Mouse (Mus musculus) limb, embryonic 14.5 days (tissue): ENCODE measurements around the gene Cmtm6. TPM values are rescaled to one million over a fixed set of nuclear protein-coding genes. Genes with fewer than 3 reads are reported as not detected.

Experiments used
- ATAC-seq: fragments of 200-750 bp; cut with Nextera tagmentation; 2 replicates; pipeline ENCODE4 v1.8.0; 2017; ENCODE audit warnings: low read depth, moderate number of reproducible peaks, moderate TSS enrichment; ENCODE audit not compliant: low FRiP score
- DNase-seq: peaks from one replicate; pipeline ENCODE4 v3.0.0-alpha.2; 2015; ENCODE audit warnings: low spot score
- H3K27ac ChIP-seq: fragments of 300-500 bp; sonication (generic); replicated peaks from 2 replicates; pipeline ENCODE4 v1.5.1; 2014; ENCODE audit warnings: low read depth, mild to moderate bottlenecking, low read length, moderate library complexity, mixed read lengths
- H3K27me3 ChIP-seq: fragments of 300-500 bp; sonication (generic); 2 replicates; pipeline ENCODE4 v1.6.1; 2014; ENCODE audit warnings: low read length, mixed read lengths; ENCODE audit not compliant: control insufficient read depth, insufficient read depth
- H3K36me3 ChIP-seq: fragments of 300-500 bp; sonication (generic); 2 replicates; pipeline ENCODE4 v1.6.1; 2014; ENCODE audit warnings: mild to moderate bottlenecking, low read length, moderate library complexity, mixed read lengths; ENCODE audit not compliant: control insufficient read depth, insufficient read depth
- H3K4me1 ChIP-seq: fragments of 300-500 bp; sonication (generic); 2 replicates; pipeline ENCODE4 v1.6.1; 2014; ENCODE audit warnings: antibody characterized with exemption, low read length, mixed read lengths; ENCODE audit not compliant: control insufficient read depth, insufficient read depth
- H3K4me2 ChIP-seq: fragments of 300-500 bp; sonication (generic); replicated peaks from 2 replicates; pipeline ENCODE4 v1.6.1; 2014; ENCODE audit warnings: low read depth, mild to moderate bottlenecking, low read length, moderate library complexity; ENCODE audit not compliant: severe bottlenecking
- H3K4me3 ChIP-seq: fragments of 300-500 bp; sonication (generic); replicated peaks from 2 replicates; pipeline ENCODE4 v1.5.1; 2014; ENCODE audit warnings: low read length
- H3K9ac ChIP-seq: fragments of 300-500 bp; sonication (generic); 2 replicates; pipeline ENCODE4 v1.6.1; 2014; ENCODE audit warnings: mild to moderate bottlenecking, low read depth, low read length, moderate library complexity; ENCODE audit not compliant: severe bottlenecking
- H3K9me3 ChIP-seq: fragments of 300-500 bp; sonication (generic); 2 replicates; pipeline ENCODE4 v1.6.1; 2016; ENCODE audit warnings: low read length; ENCODE audit not compliant: control insufficient read depth
- POLR2A ChIP-seq: fragments of 200-500 bp; IDR thresholded peaks from 2 replicates; pipeline ENCODE4 v1.8.0; 2012; ENCODE audit warnings: inconsistent platforms, mild to moderate bottlenecking, moderate library complexity, borderline replicate concordance; ENCODE audit not compliant: insufficient read depth, insufficient read length; ENCODE audit errors: extremely low read depth
- WGBS: fragments of 180-500 bp; shearing (Covaris S2); extraction: QIAGEN DNeasy Blood & Tissue Kit; methylation state at CpG from one replicate; pipeline ENCODE4 v1.1.7; 2014; 5-methylcytosine and 5-hydroxymethylcytosine counted together
- polyA plus RNA-seq, 2 experiments: library from polyadenylated mRNA; depleted of rRNA in 1 of 2; stranded (reverse) in 1 of 2; unstranded in 1 of 2; fragments of >200 nt; fragmentation: Nextera tagmentation in 1 of 2; extraction: Ambion mirVana in 1 of 2; gene quantifications; 2 replicates each; pipeline versions ENCODE4 v1.2.1 to v1.2.3; 2012 to 2014

The Cmtm6 gene
- polyA plus RNA-seq, 2 experiments: 21.9 to 40.5 TPM

GRCm38 (mm10) chr9:114729911-114730805 is 758 bp upstream of the Cmtm6 start:
- TF ChIP-seq POLR2A: no peak
- DNase-seq: no peak
- Histone ChIP-seq H3K27ac (no peak overlapping the region), H3K36me3 (peaks cover 4% of the 10 kb centered on the region), H3K9me3 (no peaks in the 10 kb centered on the region), H3K4me2 (peak overlapping the region; percentile 59), H3K4me3 (peak overlapping the region; percentile 81), H3K4me1 (peaks cover 15% of the 10 kb centered on the region), H3K27me3 (no peaks in the 10 kb centered on the region), H3K9ac (no peak overlapping the region; the same call in 1 of the 2 replicates)
- 43% methylated on average over 26 of the region's 30 CpGs for WGBS
- no peak for ATAC-seq

- Histone ChIP-seq H3K36me3 (no peaks in the 10 kb centered on the region), H3K27me3 (no peaks in the 10 kb centered on the region), H3K4me2 (peak overlapping the region; percentile 59), H3K4me1 (peaks cover 20% of the 10 kb centered on the region), H3K27ac (no peak overlapping the region), H3K9me3 (no peaks in the 10 kb centered on the region), H3K4me3 (peak overlapping the region; percentile 81), H3K9ac (peak overlapping the region; percentile 86)
- no peak for TF ChIP-seq POLR2A
- DNase-seq (no peak), ATAC-seq (no peak)
- WGBS: 63% methylated on average over 12 of the region's 12 CpGs
These were observed 1.2 kb downstream of the Cmtm6 start for GRCm38 (mm10) chr9:114731871-114732682.

- 78% methylated on average over 2 of the region's 2 CpGs for WGBS
- no peak for DNase-seq
- no peak for TF ChIP-seq POLR2A
- H3K4me3 ChIP-seq: no peak overlapping the region
- no peak overlapping the region for H3K4me2 ChIP-seq
- peaks cover 20% of the 10 kb centered on the region for H3K4me1 ChIP-seq
- H3K9ac ChIP-seq: no peak overlapping the region; the same call in 1 of the 2 replicates
- H3K9me3 ChIP-seq: no peaks in the 10 kb centered on the region
- no peaks in the 10 kb centered on the region for H3K36me3 ChIP-seq
- H3K27me3 ChIP-seq: no peaks in the 10 kb centered on the region
- no peak for ATAC-seq
- H3K27ac ChIP-seq: no peak overlapping the region
These were observed 2.3 kb downstream of the Cmtm6 start for GRCm38 (mm10) chr9:114733238-114733637.

DNA sequence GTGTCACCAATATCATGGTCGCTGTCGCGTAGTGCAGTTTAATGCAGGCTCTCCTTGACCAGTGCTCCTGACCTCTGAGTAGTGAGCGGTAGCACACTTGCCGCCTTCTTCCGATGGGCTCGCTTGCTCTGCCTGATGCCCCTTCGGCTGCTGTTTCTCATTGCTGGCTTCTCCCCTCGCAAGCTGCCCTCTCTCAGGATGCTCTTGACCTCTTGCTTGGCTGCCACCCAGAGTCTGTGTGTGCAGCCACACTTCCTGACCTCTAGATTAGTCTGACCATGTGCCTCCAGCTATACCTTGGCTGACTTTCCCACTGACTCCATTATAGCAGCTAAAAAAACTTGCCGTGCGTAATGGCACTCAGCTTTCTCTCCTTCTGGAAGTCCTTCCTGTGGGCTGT is 5.5 kb downstream of the Cmtm6 start:
- ATAC-seq (no peak), DNase-seq (no peak)
- H3K4me3 ChIP-seq: no peak overlapping the region
- no peaks in the 10 kb centered on the region for H3K9me3 ChIP-seq
- 0 out of 2 replicates have a peak overlapping the region, but pooled peaks have one; percentile 7 for H3K9ac ChIP-seq
- WGBS: 72% methylated on average over 11 of the region's 11 CpGs
- no peaks in the 10 kb centered on the region for H3K27me3 ChIP-seq
- no peak overlapping the region for H3K4me2 ChIP-seq
- peaks cover 13% of the 10 kb centered on the region for H3K36me3 ChIP-seq
- TF ChIP-seq POLR2A: no peak
- H3K27ac ChIP-seq: no peak overlapping the region
- H3K4me1 ChIP-seq: peaks cover 20% of the 10 kb centered on the region

DNA sequence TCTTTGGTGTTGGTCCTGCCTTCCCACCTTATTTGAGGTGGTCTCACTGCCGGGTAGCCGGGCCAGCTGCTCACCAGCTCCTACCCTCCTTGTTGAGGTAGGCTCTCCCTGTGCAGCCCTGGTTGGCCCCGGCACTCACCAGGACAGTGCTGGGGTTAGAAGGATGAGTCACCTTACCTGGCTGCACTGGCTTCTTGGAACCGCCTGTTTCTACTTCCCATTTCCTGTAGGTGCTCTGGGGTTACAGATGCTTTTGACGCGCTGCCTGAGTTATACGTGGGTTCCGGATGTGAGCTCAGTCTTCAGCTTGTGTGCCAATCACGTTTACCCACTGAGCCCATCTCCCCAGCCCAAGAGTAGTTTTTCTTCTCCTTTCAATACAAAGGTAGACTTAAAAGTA is 9.4 kb downstream of the Cmtm6 start:
- Histone ChIP-seq H3K27me3 (no peaks in the 10 kb centered on the region), H3K27ac (no peak overlapping the region), H3K9ac (no peak overlapping the region), H3K4me3 (no peak overlapping the region), H3K36me3 (peaks cover 21% of the 10 kb centered on the region), H3K4me2 (no peak overlapping the region), H3K4me1 (peaks cover 5% of the 10 kb centered on the region; the same call in 1 of the 2 replicates), H3K9me3 (no peaks in the 10 kb centered on the region)
- DNase-seq (no peak), ATAC-seq (no peak)
- no peak for TF ChIP-seq POLR2A
- 90% methylated on average over 9 of the region's 9 CpGs for WGBS
